Mouse (Mus musculus): ENCODE measurements around the gene Prkce. TPM values are rescaled to one million over a fixed set of nuclear protein-coding genes. Genes with fewer than 3 reads are reported as not detected.

Gene Prkce
- total RNA-seq, 4 experiments from 2014 or later, result 17.6 to 26.9 (median 22.3) TPM

- no peak for DNase-seq
These were observed 9.1 kb downstream of the Prkce start for GRCm38 (mm10) chr17:86176722-86177121.

- no peak for DNase-seq
These were observed 16.2 kb downstream of the Prkce start for GRCm38 (mm10) chr17:86183788-86184187.

GRCm38 (mm10) chr17:86184552-86185209 lies 17.1 kb downstream of the Prkce start:
- no peak for DNase-seq

GRCm38 (mm10) chr17:86185584-86185983 lies 18.0 kb downstream of the Prkce start:
- DNase-seq, result no peak

GRCm38 (mm10) chr17:86187777-86188176 lies 20.2 kb downstream of the Prkce start:
- no peak for DNase-seq

- no peak for DNase-seq
These were observed 26.4 kb downstream of the Prkce start for GRCm38 (mm10) chr17:86193979-86194378.

- DNase-seq, result no peak
These were observed 27.3 kb downstream of the Prkce start for GRCm38 (mm10) chr17:86194921-86195320.

- DNase-seq, result no peak
These were observed 31.2 kb downstream of the Prkce start for GRCm38 (mm10) chr17:86198496-86199465.

- peak; percentile 46 for DNase-seq
These were observed 34.4 kb downstream of the Prkce start for GRCm38 (mm10) chr17:86201981-86202380.

- no peak for DNase-seq
These were observed 35.4 kb downstream of the Prkce start for GRCm38 (mm10) chr17:86202972-86203371.

- DNase-seq, result no peak
These were observed 36.2 kb downstream of the Prkce start for GRCm38 (mm10) chr17:86203531-86204450.

- no peak for DNase-seq
These were observed 38.7 kb downstream of the Prkce start for GRCm38 (mm10) chr17:86206289-86206688.

- no peak for DNase-seq
These were observed 40.7 kb downstream of the Prkce start for GRCm38 (mm10) chr17:86208057-86208820.

GRCm38 (mm10) chr17:86208821-86209186 lies 41.2 kb downstream of the Prkce start:
- no peak for DNase-seq

- no peak for DNase-seq
These were observed 42.2 kb downstream of the Prkce start for GRCm38 (mm10) chr17:86209680-86210251.

GRCm38 (mm10) chr17:86212204-86212603 lies 44.6 kb downstream of the Prkce start:
- DNase-seq, result no peak

- DNase-seq, result no peak
These were observed 46.7 kb downstream of the Prkce start for GRCm38 (mm10) chr17:86214285-86214684.

GRCm38 (mm10) chr17:86214741-86215140 lies 47.2 kb downstream of the Prkce start:
- no peak for DNase-seq

- DNase-seq, result no peak
These were observed 48.2 kb downstream of the Prkce start for GRCm38 (mm10) chr17:86215771-86216170.

- DNase-seq, result no peak
These were observed 49.9 kb downstream of the Prkce start for GRCm38 (mm10) chr17:86217468-86217867.

GRCm38 (mm10) chr17:86218553-86218952 lies 51.0 kb downstream of the Prkce start:
- DNase-seq, result no peak
